Mouse (Mus musculus) bone marrow macrophage, adult 2 months (primary cell): Measurements from ENCODE around the gene Dock4. TPM values are rescaled to one million over a fixed set of nuclear protein-coding genes. Genes with fewer than 3 reads are reported as not detected.
A peak's percentile ranks its signal among the peaks of the same experiment; 100 is the strongest.

Experiments
- H3K27ac ChIP-seq: 2 replicates; pipeline ENCODE4 v1.5.1; 2012; ENCODE audit warnings: low read depth, low read length; ENCODE audit not compliant: insufficient read depth
- H3K4me1 ChIP-seq: 2 replicates; pipeline ENCODE4 v1.6.1; 2012; ENCODE audit warnings: low read length; ENCODE audit not compliant: control insufficient read depth, insufficient read depth
- H3K4me3 ChIP-seq: 2 replicates; pipeline ENCODE4 v1.5.1; 2012; ENCODE audit warnings: mild to moderate bottlenecking, low read length, moderate library complexity; ENCODE audit not compliant: insufficient read depth
- CTCF ChIP-seq: IDR thresholded peaks from 2 replicates; pipeline ENCODE4 v1.5.1; 2012; ENCODE audit warnings: low read depth, mild to moderate bottlenecking, low read length, moderate library complexity
- POLR2A ChIP-seq: IDR thresholded peaks from 2 replicates; pipeline ENCODE4 v1.6.1; 2012; ENCODE audit warnings: mild to moderate bottlenecking, low read depth, low read length, borderline replicate concordance
- polyA plus RNA-seq: library from polyadenylated mRNA; stranded (reverse); fragments of >200 nt; gene quantifications from 2 replicates; pipeline ENCODE4 v1.2.4, GENCODE M21; 2012; ENCODE audit not compliant: missing spikeins, insufficient read depth, insufficient read length

Dock4 gene
- polyA plus RNA-seq, 1 experiment = 18.6 TPM

GRCm38 (mm10) chr12:40715174-40715573, 269.4 kb downstream of the Dock4 start:
- Histone ChIP-seq H3K4me3 (no peak overlapping the region), H3K4me1 (peaks cover 35% of the 10 kb centered on the region), H3K27ac (no peak overlapping the region)
- TF ChIP-seq POLR2A (no peak), CTCF (no peak)

GRCm38 (mm10) chr12:40728373-40728772, 282.6 kb downstream of the Dock4 start:
- no peak for TF ChIP-seq CTCF
- TF ChIP-seq POLR2A = no peak
- Histone ChIP-seq H3K4me1 (no peaks in the 10 kb centered on the region), H3K4me3 (no peak overlapping the region), H3K27ac (no peak overlapping the region)

GRCm38 (mm10) chr12:40730756-40731155, 285.0 kb downstream of the Dock4 start:
- Histone ChIP-seq H3K4me3 (no peak overlapping the region), H3K27ac (no peak overlapping the region), H3K4me1 (peaks cover 4% of the 10 kb centered on the region; the same call in 1 of the 2 replicates)
- no peak for TF ChIP-seq CTCF
- no peak for TF ChIP-seq POLR2A

- H3K27ac ChIP-seq = no peak overlapping the region
Measured at GRCm38 (mm10) chr12:40745501-40745900, 299.7 kb downstream of the Dock4 start.

GRCm38 (mm10) chr12:40746081-40746480, 300.3 kb downstream of the Dock4 start:
- H3K27ac ChIP-seq = no peak overlapping the region
- no peak overlapping the region for H3K4me3 ChIP-seq
- H3K4me1 ChIP-seq = no peaks in the 10 kb centered on the region
- no peak for TF ChIP-seq POLR2A
- TF ChIP-seq CTCF = no peak

More at GRCm38 (mm10) chr12:40745501-40745900, 299.7 kb downstream of the Dock4 start:
- Histone ChIP-seq H3K4me1 (no peaks in the 10 kb centered on the region), H3K4me3 (no peak overlapping the region)
- TF ChIP-seq POLR2A (no peak), CTCF (no peak)

- no peaks in the 10 kb centered on the region for H3K4me1 ChIP-seq
- no peak overlapping the region for H3K27ac ChIP-seq
- H3K4me3 ChIP-seq = no peak overlapping the region
- TF ChIP-seq POLR2A (no peak), CTCF (no peak)
Measured at GRCm38 (mm10) chr12:40759281-40759680, 313.5 kb downstream of the Dock4 start.

- no peak overlapping the region for H3K27ac ChIP-seq
- H3K4me3 ChIP-seq = no peak overlapping the region
- TF ChIP-seq POLR2A = no peak
- TF ChIP-seq CTCF = no peak
- peaks cover 4% of the 10 kb centered on the region; the same call in 1 of the 2 replicates for H3K4me1 ChIP-seq
Measured at GRCm38 (mm10) chr12:40767258-40767816, 321.6 kb downstream of the Dock4 start.

GRCm38 (mm10) chr12:40773091-40773490, 327.3 kb downstream of the Dock4 start:
- no peak overlapping the region for H3K4me3 ChIP-seq
- no peak overlapping the region for H3K27ac ChIP-seq
- peaks cover under 1% of the 10 kb centered on the region; the same call in 1 of the 2 replicates for H3K4me1 ChIP-seq
- TF ChIP-seq CTCF (no peak), POLR2A (no peak)

- Histone ChIP-seq H3K4me3 (no peak overlapping the region), H3K27ac (no peak overlapping the region), H3K4me1 (peaks cover 6% of the 10 kb centered on the region)
- TF ChIP-seq CTCF (no peak), POLR2A (no peak)
Measured at GRCm38 (mm10) chr12:40781554-40781953, 335.8 kb downstream of the Dock4 start.

DNA sequence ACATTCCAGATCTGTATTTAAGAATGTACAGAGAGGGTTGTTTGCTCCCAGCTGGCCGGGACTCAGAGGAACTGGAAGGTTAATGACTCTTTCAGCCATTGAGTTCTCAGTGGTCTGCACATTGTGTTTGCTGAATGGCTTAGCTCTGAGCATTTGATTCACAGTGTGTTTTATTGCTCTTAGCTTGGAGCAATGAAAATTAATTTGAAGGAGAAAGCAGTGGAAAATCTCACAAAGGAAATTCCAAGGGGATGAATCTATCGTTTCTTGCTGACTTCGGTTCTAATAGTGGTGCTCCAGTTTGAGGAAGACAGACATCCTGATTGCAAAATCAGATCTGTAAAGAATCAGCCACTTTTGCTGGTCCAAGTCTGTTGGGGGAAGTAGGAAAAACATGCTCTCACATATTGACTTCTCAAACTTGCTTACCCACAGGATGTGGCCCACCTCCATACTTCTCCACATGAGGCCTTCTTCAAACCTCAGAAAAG, 342.9 kb downstream of the Dock4 start:
- Histone ChIP-seq H3K4me1 (peaks cover 18% of the 10 kb centered on the region), H3K27ac (peak overlapping the region; percentile 82), H3K4me3 (no peak overlapping the region)
- no peak for TF ChIP-seq POLR2A
